Comparison of ENCODE assay signal across 12 mouse cellular contexts in genomic region chr10:80014484-80015290, GRCm38 (mm10). TPM values are rescaled to one million over a fixed set of nuclear protein-coding genes. Genes with fewer than 3 reads are reported as not detected.
DNase-seq lines count a peak whose midpoint lies in the region; ATAC-seq and TF ChIP-seq lines count a peak whose summit lies in the region.
"Had no signal": no experiment of that assay in that cellular context is flagged by ENCODE, and none has a peak within 500 bp of the region (broad histone marks: within the 10 kb centered on the region; RNA-seq: fewer than 3 reads in every experiment).

No protein-coding gene starts in this region.

- H3K9me3 ChIP-seq in limb, embryonic 11.5 days (ENCODE audit: control insufficient read depth, low read length) = peaks cover 6% of the 10 kb centered on the region; the same call in 1 of the 2 replicates
- H3K9me3 ChIP-seq in limb, embryonic 10.5 days (replicated peaks) = no peaks in the 10 kb centered on the region; the same call in 1 of the 2 replicates
- no peaks in the 10 kb centered on the region for H3K9me3 ChIP-seq in MEL (replicated peaks; ENCODE audit: insufficient read depth, low read length)
- peaks cover 15% of the 10 kb centered on the region for H3K9me3 ChIP-seq in limb, embryonic 13.5 days

- H3K79me2 ChIP-seq in MEL (ENCODE audit: control insufficient read depth, insufficient read depth, low read length, poor library complexity) = peaks cover 12% of the 10 kb centered on the region

- no peaks in the 10 kb centered on the region for H3K36me3 ChIP-seq in limb, embryonic 11.5 days (ENCODE audit: control insufficient read depth, insufficient read depth, low read length)
- H3K36me3 ChIP-seq in limb, embryonic 10.5 days = no peaks in the 10 kb centered on the region
- peaks cover 8 to 11% of the 10 kb centered on the region in 2 experiments for H3K36me3 ChIP-seq in MEL (ENCODE audit: control insufficient read depth in 1 of 2, insufficient read depth in 2 of 2, low read length in 2 of 2)
- H3K36me3 ChIP-seq in limb, embryonic 13.5 days = peaks cover 12% of the 10 kb centered on the region
- H3K36me3 ChIP-seq in small intestine, adult 2 months (ENCODE audit: control insufficient read depth, insufficient read depth, low read length) = peaks cover 14% of the 10 kb centered on the region

- peaks cover 8% of the 10 kb centered on the region for H3K4me1 ChIP-seq in limb, embryonic 11.5 days (ENCODE audit: control insufficient read depth, insufficient read depth, low read length)
- peaks cover 39% of the 10 kb centered on the region for H3K4me1 ChIP-seq in limb, embryonic 10.5 days
- peaks cover 10 to 19% of the 10 kb centered on the region in 2 experiments for H3K4me1 ChIP-seq in MEL (ENCODE audit: control insufficient read depth in 1 of 2, insufficient read depth in 2 of 2, low read length in 2 of 2)
- H3K4me1 ChIP-seq in limb, embryonic 13.5 days = peaks cover 23% of the 10 kb centered on the region
- peaks cover 19% of the 10 kb centered on the region for H3K4me1 ChIP-seq in small intestine, adult 2 months (ENCODE audit: control insufficient read depth, insufficient read depth, insufficient read length, low read length)
- H3K4me1 ChIP-seq: forebrain, embryonic 15.5 days had no signal

- TF ChIP-seq POLR2A in MEL (IDR thresholded peaks at IDR 0.05; ENCODE audit: control insufficient read depth in 1 of 2, insufficient read depth in 1 of 2, low read depth in 1 of 2, low read length in 2 of 2, poor library complexity in 1 of 2) = no peak
- TF ChIP-seq POLR2A in small intestine, adult 2 months (IDR thresholded peaks at IDR 0.05; ENCODE audit: low read depth, low read length) = no peak

- peaks cover 45% of the 10 kb centered on the region for H3K27me3 ChIP-seq in limb, embryonic 11.5 days (ENCODE audit: control insufficient read depth, insufficient read depth, low read length)
- peaks cover 65% of the 10 kb centered on the region for H3K27me3 ChIP-seq in limb, embryonic 10.5 days (ENCODE audit: low read depth, poor library complexity, severe bottlenecking)
- no peaks in the 10 kb centered on the region for H3K27me3 ChIP-seq in MEL (ENCODE audit: control insufficient read depth in 1 of 2, insufficient read depth in 2 of 2, low read length in 2 of 2)
- peaks cover 68% of the 10 kb centered on the region for H3K27me3 ChIP-seq in limb, embryonic 13.5 days
- no peaks in the 10 kb centered on the region for H3K27me3 ChIP-seq in small intestine, adult 2 months (ENCODE audit: control insufficient read depth, insufficient read depth, low read length)

- DNase-seq in limb, embryonic 11.5 days (ENCODE audit: low spot score) = no peak
- DNase-seq in limb, embryonic 10.5 days (ENCODE audit: low spot score) = no peak
- DNase-seq in MEL (ENCODE audit: low read depth, low spot score) = peak; percentile 37
- DNase-seq in left cerebral cortex, adult 18-20 months (ENCODE audit: low spot score in 2 of 2) = no peak
- no peak for DNase-seq in frontal cortex, postnatal 25 days (ENCODE audit: low spot score in 2 of 2)
- DNase-seq: cerebellum, postnatal 10 days; layer of hippocampus, postnatal 36 days had no signal

- peak; percentile 40 for TF ChIP-seq RAD21 in MEL (IDR thresholded peaks at IDR 0.05; ENCODE audit: low read depth, low read length)

- no peak for TF ChIP-seq EP300 in MEL (IDR thresholded peaks at IDR 0.05; ENCODE audit: low read depth in 1 of 2, low read length in 2 of 2)

- WGBS in limb, embryonic 11.5 days = 18% methylated on average over 28 of the region's 28 CpGs
- WGBS in limb, embryonic 10.5 days = 18% methylated on average over 28 of the region's 28 CpGs
- WGBS in limb, embryonic 13.5 days = 16% methylated on average over 28 of the region's 28 CpGs
- 25% methylated on average over 28 of the region's 28 CpGs for WGBS in small intestine, adult 2 months

- no peak for ATAC-seq in limb, embryonic 11.5 days (ENCODE audit: insufficient number of reproducible peaks, low FRiP score, low TSS enrichment, low read depth)
- no peak for ATAC-seq in limb, embryonic 13.5 days (ENCODE audit: low FRiP score, low read depth)
- ATAC-seq in granulocyte monocyte progenitor cell, adult 5-6 weeks (replicated peaks; ENCODE audit: poor library complexity, severe bottlenecking) = no peak
- ATAC-seq: forebrain, embryonic 15.5 days had no signal

- peak; percentile 43 to 64 (median 56) for TF ChIP-seq CTCF in MEL (IDR thresholded peaks at IDR 0.05 in 2 of 3, conservative IDR thresholded peaks at IDR 0.05 in 1 of 3; ENCODE audit: control insufficient read depth in 1 of 3, insufficient read depth in 1 of 3, low read depth in 2 of 3, low read length in 3 of 3, poor library complexity in 1 of 3, severe bottlenecking in 1 of 3)
- TF ChIP-seq CTCF in small intestine, adult 2 months (IDR thresholded peaks at IDR 0.05; ENCODE audit: extremely low read depth, insufficient read length, insufficient replicate concordance, low read depth, low read length) = 0 out of 2 replicates have a peak, but pooled peaks have one; percentile 24

- 0 out of 2 replicates have a peak overlapping the region, but pooled peaks have one; percentile 5 for H3K4me3 ChIP-seq in limb, embryonic 11.5 days (ENCODE audit: low read depth, low read length)
- H3K4me3 ChIP-seq in limb, embryonic 10.5 days = no peak overlapping the region
- no peak overlapping the region for H3K4me3 ChIP-seq in MEL (ENCODE audit: control insufficient read depth in 1 of 2, insufficient read depth in 1 of 2, low read depth in 2 of 2, low read length in 2 of 2)
- no peak overlapping the region for H3K4me3 ChIP-seq in limb, embryonic 13.5 days
- H3K4me3 ChIP-seq in small intestine, adult 2 months (ENCODE audit: low read depth, low read length) = no peak overlapping the region; the same call in 1 of the 2 replicates
- H3K4me3 ChIP-seq: forebrain, embryonic 15.5 days had no signal

- H3K27ac ChIP-seq in limb, embryonic 11.5 days (replicated peaks; ENCODE audit: low read depth, low read length) = no peak overlapping the region
- H3K27ac ChIP-seq in limb, embryonic 10.5 days = no peak overlapping the region
- H3K27ac ChIP-seq in MEL (ENCODE audit: control insufficient read depth, low read depth, low read length) = no peak overlapping the region
- H3K27ac ChIP-seq in limb, embryonic 13.5 days = no peak overlapping the region
- H3K27ac ChIP-seq in small intestine, adult 2 months (ENCODE audit: insufficient read depth, low read depth, low read length) = no peak overlapping the region
- H3K27ac ChIP-seq: forebrain, embryonic 15.5 days; hindbrain, embryonic 14.5 days had no signal

- H3K9ac ChIP-seq in limb, embryonic 11.5 days (ENCODE audit: low read length) = no peak overlapping the region
- H3K9ac ChIP-seq in MEL (ENCODE audit: control insufficient read depth, low read depth, low read length, poor library complexity, severe bottlenecking) = no peak overlapping the region
- H3K9ac ChIP-seq in limb, embryonic 13.5 days = no peak overlapping the region
- H3K9ac ChIP-seq: forebrain, embryonic 15.5 days; hindbrain, embryonic 14.5 days had no signal

- no peak overlapping the region for H3K4me2 ChIP-seq in limb, embryonic 11.5 days (ENCODE audit: low read depth, severe bottlenecking)
- H3K4me2 ChIP-seq in limb, embryonic 13.5 days (replicated peaks) = 0 out of 2 replicates have a peak overlapping the region, but pooled peaks have one; percentile 1
- H3K4me2 ChIP-seq: forebrain, embryonic 15.5 days; hindbrain, embryonic 14.5 days had no signal

RNA-seq across cellular contexts. Expression of gene Arhgap45, which starts 1.8 kb away (rescaled TPM):
- 8.5 and 10.8 TPM in 2 replicates for polyA plus RNA-seq in limb, embryonic 11.5 days (2014; fragmentation: Nextera tagmentation; extraction: Ambion mirVana)
- polyA plus RNA-seq in limb, embryonic 10.5 days (2016; fragmentation: Nextera tagmentation; extraction: Ambion mirVana) = 14.9 and 15.5 TPM in 2 replicates
- total RNA-seq in MEL (2012; rRNA removed) = 25.2 and 26.2 TPM in 2 replicates
- polyA plus RNA-seq in MEL (2012; ENCODE audit: insufficient read depth in 1 of 2, insufficient read length in 2 of 2, low read depth in 1 of 2, low replicate concordance in 2 of 2, missing spikeins in 1 of 2) = 10 to 100 TPM in 1 of 2 experiments, not detected in 1; 53.6 TPM
- 7.3 and 7.6 TPM in 2 replicates for polyA plus RNA-seq in limb, embryonic 13.5 days (2015; fragmentation: Nextera tagmentation; extraction: Ambion mirVana)
- polyA plus RNA-seq in small intestine, adult 2 months (2012; rRNA removed) = 23.2 and 36.8 TPM in 2 replicates
- 109 and 133 TPM in 2 replicates for total RNA-seq in granulocyte monocyte progenitor cell, adult 5-6 weeks (2014; fragmentation: Nextera tagmentation)
- 110 and 120 TPM in 2 replicates for total RNA-seq in granulocyte monocyte progenitor cell, adult 5-6 weeks (2017)
- 1 to 10 TPM; 3.7 to 4.1 TPM for total RNA-seq in left cerebral cortex, adult 18-20 months (2021)

RNA-seq across cellular contexts. Expression of gene Abca7, which starts 18.4 kb away (rescaled TPM):
- polyA plus RNA-seq in limb, embryonic 11.5 days (2014; fragmentation: Nextera tagmentation; extraction: Ambion mirVana) = 1.3 and 1.4 TPM in 2 replicates
- polyA plus RNA-seq in limb, embryonic 10.5 days (2016; fragmentation: Nextera tagmentation; extraction: Ambion mirVana) = 2.0 and 2.3 TPM in 2 replicates
- 7.4 and 7.7 TPM in 2 replicates for total RNA-seq in MEL (2012; rRNA removed)
- 10 to 100 TPM in 1 of 2 experiments, not detected in 1; 16.8 TPM for polyA plus RNA-seq in MEL (2012; ENCODE audit: insufficient read depth in 1 of 2, insufficient read length in 2 of 2, low read depth in 1 of 2, low replicate concordance in 2 of 2, missing spikeins in 1 of 2)
- 1.8 and 1.9 TPM in 2 replicates for polyA plus RNA-seq in limb, embryonic 13.5 days (2015; fragmentation: Nextera tagmentation; extraction: Ambion mirVana)
- polyA plus RNA-seq in small intestine, adult 2 months (2012; rRNA removed) = 18.1 and 33.4 TPM in 2 replicates
- total RNA-seq in granulocyte monocyte progenitor cell, adult 5-6 weeks (2014; fragmentation: Nextera tagmentation) = 23.0 and 28.8 TPM in 2 replicates
- total RNA-seq in granulocyte monocyte progenitor cell, adult 5-6 weeks (2017) = 14.7 and 16.0 TPM in 2 replicates
- 10 to 100 TPM; 13.0 to 13.7 TPM for total RNA-seq in left cerebral cortex, adult 18-20 months (2021)

RNA-seq across cellular contexts. Expression of gene Polr2e, which starts 24.9 kb away (rescaled TPM):
- polyA plus RNA-seq in limb, embryonic 11.5 days (2014; fragmentation: Nextera tagmentation; extraction: Ambion mirVana) = 294 and 308 TPM in 2 replicates
- 319 and 357 TPM in 2 replicates for polyA plus RNA-seq in limb, embryonic 10.5 days (2016; fragmentation: Nextera tagmentation; extraction: Ambion mirVana)
- total RNA-seq in MEL (2012; rRNA removed) = 156 and 169 TPM in 2 replicates
- 100 to 1,000 TPM; 258 to 279 TPM for polyA plus RNA-seq in MEL (2012; ENCODE audit: insufficient read depth in 1 of 2, insufficient read length in 2 of 2, low read depth in 1 of 2, low replicate concordance in 2 of 2, missing spikeins in 1 of 2)
- polyA plus RNA-seq in limb, embryonic 13.5 days (2015; fragmentation: Nextera tagmentation; extraction: Ambion mirVana) = 244 and 254 TPM in 2 replicates
- polyA plus RNA-seq in small intestine, adult 2 months (2012; rRNA removed) = 140 and 186 TPM in 2 replicates
- total RNA-seq in granulocyte monocyte progenitor cell, adult 5-6 weeks (2014; fragmentation: Nextera tagmentation) = 96.6 and 105 TPM in 2 replicates
- total RNA-seq in granulocyte monocyte progenitor cell, adult 5-6 weeks (2017) = 79.7 and 86.7 TPM in 2 replicates
- total RNA-seq in left cerebral cortex, adult 18-20 months (2021) = 10 to 100 TPM; 73.6 to 75.2 TPM

RNA-seq across cellular contexts. Expression of gene Cnn2, which starts 26.3 kb away (rescaled TPM):
- 250 and 255 TPM in 2 replicates for polyA plus RNA-seq in limb, embryonic 11.5 days (2014; fragmentation: Nextera tagmentation; extraction: Ambion mirVana)
- polyA plus RNA-seq in limb, embryonic 10.5 days (2016; fragmentation: Nextera tagmentation; extraction: Ambion mirVana) = 261 and 301 TPM in 2 replicates
- 8.7 and 9.1 TPM in 2 replicates for total RNA-seq in MEL (2012; rRNA removed)
- polyA plus RNA-seq in MEL (2012; ENCODE audit: insufficient read depth in 1 of 2, insufficient read length in 2 of 2, low read depth in 1 of 2, low replicate concordance in 2 of 2, missing spikeins in 1 of 2) = 10 to 100 TPM in 1 of 2 experiments, not detected in 1; 25.3 TPM
- polyA plus RNA-seq in limb, embryonic 13.5 days (2015; fragmentation: Nextera tagmentation; extraction: Ambion mirVana) = 287 and 299 TPM in 2 replicates
- 49.9 and 72.8 TPM in 2 replicates for polyA plus RNA-seq in small intestine, adult 2 months (2012; rRNA removed)
- 50.6 and 57.5 TPM in 2 replicates for total RNA-seq in granulocyte monocyte progenitor cell, adult 5-6 weeks (2014; fragmentation: Nextera tagmentation)
- total RNA-seq in granulocyte monocyte progenitor cell, adult 5-6 weeks (2017) = 72.7 and 89.8 TPM in 2 replicates
- 1 to 10 TPM; 6.7 to 8.0 TPM for total RNA-seq in left cerebral cortex, adult 18-20 months (2021)

RNA-seq across cellular contexts. Expression of gene Tmem259, which starts 30.6 kb away (rescaled TPM):
- 15.7 and 15.9 TPM in 2 replicates for polyA plus RNA-seq in limb, embryonic 11.5 days (2014; fragmentation: Nextera tagmentation; extraction: Ambion mirVana)
- 14.9 and 16.4 TPM in 2 replicates for polyA plus RNA-seq in limb, embryonic 10.5 days (2016; fragmentation: Nextera tagmentation; extraction: Ambion mirVana)
- total RNA-seq in MEL (2012; rRNA removed) = 58.2 and 62.0 TPM in 2 replicates
- polyA plus RNA-seq in MEL (2012; ENCODE audit: insufficient read depth in 1 of 2, insufficient read length in 2 of 2, low read depth in 1 of 2, low replicate concordance in 2 of 2, missing spikeins in 1 of 2) = 100 to 1,000 TPM in 1 of 2 experiments, not detected in 1; 150 TPM
- 16.0 and 19.5 TPM in 2 replicates for polyA plus RNA-seq in limb, embryonic 13.5 days (2015; fragmentation: Nextera tagmentation; extraction: Ambion mirVana)
- 225 and 441 TPM in 2 replicates for polyA plus RNA-seq in small intestine, adult 2 months (2012; rRNA removed)
- 38.2 and 63.0 TPM in 2 replicates for total RNA-seq in granulocyte monocyte progenitor cell, adult 5-6 weeks (2014; fragmentation: Nextera tagmentation)
- 43.2 and 54.7 TPM in 2 replicates for total RNA-seq in granulocyte monocyte progenitor cell, adult 5-6 weeks (2017)
- total RNA-seq in left cerebral cortex, adult 18-20 months (2021) = 100 to 1,000 TPM; 112 to 113 TPM
